Mouse (Mus musculus): ENCODE measurements around the gene Specc1.

Gene Specc1

DNA sequence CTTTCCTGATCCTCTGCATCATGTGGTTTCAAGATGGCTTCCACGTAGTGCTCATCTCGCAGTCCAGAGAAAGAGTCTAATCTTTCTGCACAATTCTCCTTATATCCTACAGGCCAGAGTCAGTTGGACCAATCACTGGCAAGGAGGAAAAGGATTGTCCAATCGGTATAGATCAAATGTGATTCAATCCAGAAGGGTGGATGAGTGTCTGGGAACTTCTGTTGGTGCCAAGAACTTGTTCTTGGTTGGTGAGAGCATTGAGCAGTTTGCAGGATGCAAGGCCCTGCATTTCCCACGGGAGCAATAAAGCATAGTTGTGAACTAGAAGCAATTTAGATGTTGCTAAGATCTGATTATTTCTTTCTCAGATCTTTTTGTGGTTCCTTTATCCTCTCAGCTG is 287.9 kb downstream of the Specc1 start:
- in situ Hi-C loops (cut with MboI), result no loop called here

DNA sequence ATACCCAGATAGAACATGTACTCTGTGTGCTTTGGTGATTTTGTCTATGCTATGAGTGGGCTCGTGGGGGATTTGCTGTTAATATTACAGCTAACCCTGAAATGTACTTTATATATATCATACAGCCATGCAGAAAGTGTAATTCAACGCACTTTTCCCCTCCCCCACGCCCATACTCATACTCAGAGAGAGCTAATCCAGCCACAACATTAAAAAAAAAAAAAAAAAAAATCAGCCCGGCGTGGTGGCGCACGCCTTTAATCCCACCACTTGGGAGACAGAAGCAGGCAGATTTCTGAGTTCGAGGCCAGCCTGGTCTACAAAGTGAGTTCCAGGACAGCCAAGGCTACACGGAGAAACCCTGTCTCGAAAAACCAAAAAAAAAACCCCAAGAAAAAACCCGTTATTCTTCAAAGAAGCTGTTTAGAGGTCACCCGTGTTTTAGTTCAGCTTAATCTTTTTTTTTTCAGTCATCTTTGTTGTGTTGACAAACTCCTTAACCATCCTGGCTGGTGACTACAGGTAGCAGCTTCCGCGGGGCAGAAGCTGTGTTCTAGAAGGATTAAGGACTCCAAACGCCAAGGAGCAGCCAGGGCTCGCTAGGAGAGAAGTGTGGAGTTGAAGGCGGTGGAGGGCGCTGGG is 291.3 kb downstream of the Specc1 start:
- in situ Hi-C loops (cut with MboI), result no loop called here

DNA sequence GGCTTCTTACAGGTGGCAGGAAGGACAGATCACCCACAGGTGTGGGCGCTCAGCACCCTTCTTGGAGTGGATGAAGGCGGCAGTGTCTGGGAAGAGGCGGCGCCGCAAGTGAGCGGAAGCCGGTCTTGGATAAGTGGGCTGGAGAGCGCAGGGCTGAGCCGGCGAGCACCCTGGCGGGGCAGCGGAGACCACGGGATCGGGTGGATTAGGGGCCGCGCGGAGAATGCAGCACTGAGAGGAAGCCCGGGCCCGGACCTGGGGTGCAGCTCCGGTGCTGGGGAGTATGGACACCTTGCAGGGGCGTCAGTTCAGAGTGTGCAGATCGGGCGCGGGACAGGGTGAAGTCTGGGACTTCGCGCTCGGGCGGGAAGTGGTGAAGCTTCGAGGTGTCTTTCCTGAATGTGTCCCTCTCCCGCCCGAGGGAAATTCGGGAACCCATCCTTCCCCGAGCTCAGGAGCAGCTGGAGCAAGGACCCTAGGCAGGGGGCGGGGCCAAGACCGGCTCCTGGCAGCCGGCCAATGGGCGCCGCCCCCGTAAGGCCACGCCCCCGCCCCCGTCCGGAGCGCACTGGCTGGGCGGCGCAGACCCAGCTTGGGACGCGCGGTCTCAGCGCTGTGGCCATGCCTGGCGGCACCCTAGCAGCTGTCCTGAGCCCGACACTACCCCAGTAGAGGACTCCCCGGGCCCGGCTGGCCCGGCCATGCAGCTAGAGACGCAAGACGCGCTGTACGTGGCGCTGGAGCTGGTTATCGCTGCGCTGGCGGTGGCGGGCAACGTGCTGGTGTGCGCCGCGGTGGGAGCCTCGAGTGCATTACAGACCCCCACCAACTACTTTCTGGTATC is 292.1 kb downstream of the Specc1 start, which contains the start of gene Adora2b:
Gene Adora2b (plus strand): TSS at position 584 of the 844 bp plus-strand sequence.
- in situ Hi-C loops (cut with MboI), result no loop called here

DNA sequence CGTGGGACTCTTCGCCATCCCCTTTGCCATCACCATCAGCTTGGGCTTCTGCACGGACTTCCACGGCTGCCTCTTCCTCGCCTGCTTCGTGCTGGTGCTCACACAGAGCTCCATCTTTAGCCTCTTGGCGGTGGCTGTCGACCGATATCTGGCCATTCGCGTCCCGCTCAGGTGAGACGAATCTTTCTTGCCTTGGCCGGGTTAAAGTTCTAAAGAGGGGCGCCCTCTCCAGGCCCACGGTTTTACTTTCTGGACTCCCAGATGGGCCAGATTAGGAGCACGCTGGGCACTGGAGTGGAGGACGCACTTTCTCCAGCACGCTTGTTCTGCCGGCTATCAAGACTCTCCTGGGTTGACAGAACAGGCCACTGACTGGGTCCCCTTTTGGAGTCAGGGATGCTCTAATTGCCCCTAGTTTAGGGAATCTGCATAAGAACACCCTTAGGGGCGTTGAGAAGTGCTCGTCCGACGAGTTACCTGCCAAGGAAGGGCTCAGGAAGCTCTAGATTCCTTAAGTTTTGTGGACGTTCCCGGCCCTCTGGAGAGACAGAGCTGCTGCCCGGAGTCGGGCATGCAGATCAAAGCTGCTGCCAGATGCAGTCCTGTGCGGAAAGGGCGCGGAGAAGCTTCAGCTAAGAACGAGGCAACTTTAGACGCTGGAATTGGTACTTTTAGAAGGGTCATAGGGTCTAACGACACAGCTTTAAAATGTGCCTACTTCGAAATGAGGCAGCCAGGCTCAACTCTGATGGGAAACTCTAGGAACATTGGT is 292.9 kb downstream of the Specc1 start:
- in situ Hi-C loops (cut with MboI), result no loop called here

DNA sequence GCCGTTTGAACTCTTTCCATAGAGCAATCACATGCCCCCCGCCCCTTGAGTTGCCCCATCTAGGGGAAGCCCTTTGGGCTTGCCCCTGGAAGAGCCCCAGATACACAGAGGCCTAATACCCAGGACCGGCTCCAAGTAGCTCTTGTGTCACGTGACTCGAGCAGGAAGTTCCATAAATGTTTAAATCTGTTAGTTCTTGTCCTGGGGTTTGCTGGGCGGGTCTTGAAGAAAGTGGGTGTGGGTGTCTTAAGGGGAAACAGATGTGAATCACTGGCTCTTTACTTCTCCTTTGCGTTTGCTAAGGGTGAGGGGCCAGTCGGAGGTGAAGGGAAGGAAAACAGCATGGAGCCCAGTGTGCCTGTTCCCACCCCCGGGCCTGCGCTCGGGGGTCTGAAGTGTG is 294.5 kb downstream of the Specc1 start:
- in situ Hi-C loops (cut with MboI), result no loop called here

DNA sequence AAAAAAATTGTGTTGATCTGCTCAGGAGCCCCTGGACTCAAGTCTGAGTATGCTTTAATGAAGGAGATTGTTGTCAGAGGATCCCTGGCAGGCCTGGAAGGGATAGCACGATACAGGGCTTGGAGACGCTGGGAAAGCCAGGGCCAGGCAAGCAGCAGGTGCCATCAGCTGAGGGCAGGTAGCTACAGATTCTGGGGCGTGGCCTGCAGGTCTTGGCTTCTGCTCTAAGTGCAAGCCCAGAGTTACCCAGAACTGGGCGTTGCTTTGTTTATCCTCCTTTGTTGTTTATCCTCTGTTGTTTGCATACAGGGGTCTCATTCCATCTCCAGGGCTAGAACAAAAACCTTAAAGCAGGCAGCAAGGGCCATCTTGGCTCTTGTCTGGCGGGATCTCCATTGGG is 296.8 kb downstream of the Specc1 start:
- in situ Hi-C loops (cut with MboI), result no loop called here

DNA sequence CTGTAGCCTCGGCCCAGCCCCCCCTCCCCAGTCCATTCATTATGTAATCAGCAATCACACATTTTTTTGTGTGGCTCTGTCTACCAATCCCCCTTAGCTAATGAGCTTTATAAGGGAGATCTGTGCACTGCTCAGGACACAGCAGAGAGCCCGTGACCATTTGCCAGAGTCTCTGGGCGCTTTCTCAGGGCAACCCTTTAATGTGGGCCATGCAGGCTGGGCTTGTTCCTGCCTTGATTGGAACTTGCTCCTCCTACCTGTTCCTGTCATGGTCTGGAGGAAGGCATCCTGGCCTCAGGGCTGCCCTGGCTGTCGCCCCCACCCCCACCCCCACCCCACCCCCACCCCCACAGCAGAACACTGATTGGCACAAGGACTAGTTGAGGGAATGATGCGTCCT is 302.7 kb downstream of the Specc1 start:
- in situ Hi-C loops (cut with MboI), result no loop called here

DNA sequence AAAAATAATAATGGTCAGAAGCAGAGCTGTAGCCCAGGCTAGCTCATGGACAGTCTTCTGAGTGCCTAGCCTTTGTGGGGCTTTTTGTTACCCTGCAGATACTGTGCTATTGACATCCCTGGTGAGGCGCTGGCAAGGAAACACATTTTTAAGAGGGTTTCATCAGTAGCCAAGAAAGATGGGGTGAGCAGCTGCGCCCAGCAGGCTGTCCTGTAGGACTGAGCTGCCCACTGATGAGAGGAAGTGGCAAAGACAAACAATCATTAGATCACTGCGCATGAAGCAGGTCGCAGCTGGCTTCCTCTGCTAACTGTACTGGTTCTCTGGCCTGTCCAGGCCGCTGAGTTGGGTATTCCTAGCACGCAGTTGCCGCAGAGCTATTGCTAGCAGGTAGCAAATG is 307.0 kb downstream of the Specc1 start:
- in situ Hi-C loops (cut with MboI), result no loop called here

DNA sequence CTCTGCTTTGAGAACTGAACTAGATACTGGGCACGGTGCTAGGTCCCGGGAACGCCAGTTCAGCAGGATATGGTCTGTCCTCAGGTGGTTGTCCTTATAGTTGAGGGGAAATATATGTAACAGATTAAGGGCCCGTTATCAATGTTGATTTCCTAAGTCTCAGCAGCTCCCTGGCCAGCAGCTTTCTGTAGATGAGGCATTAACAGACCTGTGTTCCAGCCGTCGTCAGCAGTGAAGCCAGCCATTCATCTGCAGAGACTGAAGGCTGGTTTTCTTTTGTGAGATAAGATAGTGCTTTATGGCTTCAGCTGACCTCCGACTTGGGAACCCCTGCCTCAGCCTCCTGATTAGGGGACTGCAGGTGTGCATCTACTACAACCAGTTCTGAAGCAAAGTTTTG is 307.5 kb downstream of the Specc1 start:
- in situ Hi-C loops (cut with MboI), result no loop called here

DNA sequence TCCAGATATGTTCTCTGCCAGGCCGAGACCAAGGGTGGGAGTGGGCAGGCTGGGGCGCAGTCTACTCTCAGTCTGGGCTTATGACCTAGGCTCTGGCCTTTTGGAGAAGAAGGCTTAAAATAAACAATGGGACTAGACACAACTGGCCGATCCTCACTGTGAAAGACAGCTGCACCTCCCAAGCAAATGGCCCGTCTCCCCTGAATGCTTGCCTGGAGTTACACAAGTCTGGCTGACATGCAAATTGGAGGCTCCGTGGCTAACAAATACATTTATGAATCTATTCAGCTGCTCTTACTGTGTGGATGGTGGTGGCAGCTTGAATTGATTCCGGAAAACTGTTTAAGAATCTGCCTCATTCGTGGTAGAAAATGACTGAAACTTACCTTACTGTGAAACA is 309.1 kb downstream of the Specc1 start:
- in situ Hi-C loops (cut with MboI), result no loop called here

DNA sequence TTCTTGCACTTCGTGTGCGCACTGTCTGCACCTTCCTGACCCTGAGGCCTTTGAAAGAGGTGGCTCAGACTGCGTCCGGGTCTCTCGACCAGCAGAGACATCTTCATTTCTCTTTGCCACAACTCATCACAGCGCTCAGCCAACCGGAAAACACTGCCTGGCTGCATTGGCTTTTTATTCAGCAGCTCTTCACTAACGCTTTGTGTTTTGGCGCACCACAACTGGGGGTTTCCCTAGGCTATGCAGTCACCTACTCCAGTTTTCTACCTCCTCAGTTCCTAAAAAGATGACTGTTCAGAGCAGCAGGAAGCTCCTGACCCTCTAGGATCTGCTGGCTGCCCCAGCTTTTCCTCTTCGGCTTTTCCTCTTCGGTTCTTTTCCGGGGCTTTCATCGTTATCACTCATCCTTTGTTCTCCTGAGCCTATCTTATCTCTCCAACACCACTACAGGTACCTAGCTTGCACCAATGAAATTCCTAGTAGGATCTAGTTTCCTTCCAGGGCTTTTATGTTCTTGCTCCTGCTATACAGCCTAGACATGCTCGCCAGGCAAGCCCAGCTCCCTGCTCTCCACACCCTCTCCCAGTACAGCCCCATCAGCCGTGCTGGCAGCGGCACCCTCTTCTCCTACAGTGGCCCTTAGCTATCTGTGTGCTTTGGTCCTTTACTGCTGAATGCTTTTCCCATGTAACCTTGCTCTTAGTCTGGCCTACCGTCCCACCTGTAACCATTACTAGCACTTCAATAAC is 310.1 kb downstream of the Specc1 start:
- in situ Hi-C loops (cut with MboI), result no loop called here

DNA sequence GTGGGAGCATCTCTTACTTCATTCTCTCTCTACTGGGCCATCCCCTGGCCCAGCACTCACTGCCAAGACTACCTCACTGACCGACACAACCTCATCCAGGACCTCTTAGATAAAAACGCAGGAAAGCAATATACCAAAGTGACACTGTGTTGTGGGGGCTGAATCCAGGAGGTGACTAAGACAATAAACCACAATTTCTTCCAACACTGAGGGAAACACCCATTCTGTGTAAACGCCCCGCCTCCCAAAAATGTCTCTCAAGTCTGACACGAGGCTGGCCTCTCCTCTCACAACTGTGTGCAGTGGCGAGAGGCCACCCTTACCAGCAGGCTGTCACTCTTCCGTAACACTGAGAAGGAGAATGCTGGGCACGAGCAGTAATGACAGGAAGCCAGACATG is 311.8 kb downstream of the Specc1 start:
- in situ Hi-C loops (cut with MboI), result no loop called here

DNA sequence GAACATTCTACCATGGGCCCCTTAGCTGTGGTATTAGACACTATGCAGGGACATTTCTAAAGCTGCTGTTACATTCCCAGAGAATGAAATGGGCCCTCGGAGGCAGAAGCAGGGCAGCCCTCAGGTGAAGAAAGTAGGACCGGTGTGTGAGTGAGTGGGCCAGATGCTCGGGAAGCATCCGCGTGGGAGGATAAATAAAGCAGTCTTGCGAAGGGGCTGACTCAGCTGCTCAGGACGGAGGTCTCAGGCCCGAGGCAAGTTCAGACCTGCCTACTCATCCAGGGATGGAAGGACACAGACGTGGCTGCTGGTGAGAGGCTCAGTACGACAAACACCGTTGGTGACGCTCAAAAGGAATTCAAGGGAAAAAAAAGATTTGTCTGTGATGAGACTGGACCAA is 312.5 kb downstream of the Specc1 start:
- in situ Hi-C loops (cut with MboI), result no loop called here

DNA sequence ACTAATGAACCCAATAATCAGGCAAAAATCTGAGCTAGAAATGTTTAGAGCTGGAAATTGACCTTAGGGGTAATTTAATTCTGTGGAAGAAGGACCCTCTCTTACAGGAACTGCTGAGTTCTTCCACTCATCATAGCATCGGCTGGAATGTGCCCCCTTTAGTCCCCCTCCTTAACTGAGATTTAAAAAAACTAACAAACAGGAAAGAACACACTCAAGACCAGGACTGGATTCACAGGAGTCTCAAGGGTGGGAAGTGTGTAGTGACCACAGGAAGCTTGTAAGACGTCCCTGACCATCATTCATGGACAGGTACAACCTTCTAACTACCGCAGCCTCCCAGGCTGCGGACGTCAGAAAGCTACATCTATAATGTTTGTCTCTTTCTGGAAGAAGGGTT is 314.3 kb downstream of the Specc1 start:
- in situ Hi-C loops (cut with MboI), result no loop called here
